Mouse (Mus musculus): Measurements from ENCODE around the gene Trim13. TPM values are rescaled to one million over a fixed set of nuclear protein-coding genes. Genes with fewer than 3 reads are reported as not detected.
"Not testable (repeated sequence)": the region's sequence is repeated elsewhere in the genome, so short reads cannot be mapped to it uniquely, and the experiment has no call there.

The Trim13 gene
- polyA plus RNA-seq (2016; fragmentation: Nextera tagmentation; extraction: Ambion mirVana) = 26.9 TPM in 2 replicates

DNA sequence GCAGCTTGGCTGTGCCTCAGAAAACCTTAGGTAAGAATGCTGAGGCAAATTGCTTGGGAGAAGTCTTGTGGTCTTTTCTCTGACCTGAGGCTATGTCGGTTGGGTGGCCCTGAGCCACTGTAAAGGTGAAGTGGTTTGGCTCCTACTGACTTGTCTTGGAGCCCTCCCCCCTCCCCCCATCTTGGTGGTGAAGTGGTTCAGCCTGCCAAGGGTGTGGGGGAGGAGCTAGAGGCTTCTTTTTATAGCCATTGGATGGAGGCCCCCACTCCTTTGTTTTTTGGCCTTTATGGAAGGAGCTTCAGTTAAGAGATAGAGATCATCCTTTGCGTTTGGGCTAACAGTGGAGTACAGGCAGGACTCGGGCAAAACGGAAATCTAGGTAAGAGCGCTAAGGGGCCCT is at the start of gene Trim13:
Trim13 (plus strand) TSS at position 280 of the 400 bp plus-strand sequence.
- H3K27ac ChIP-seq = no peak within 1 kb of the TSS
- H3K4me1 ChIP-seq = peaks cover 17% of the 10 kb centered on the region
- H3K9ac ChIP-seq = no peak within 1 kb of the TSS
- H3K36me3 ChIP-seq = 0 out of 2 replicates have a peak, but pooled peaks cover under 1% of the 10 kb centered on the region
- H3K27me3 ChIP-seq = no peaks in the 10 kb centered on the region
- H3K9me3 ChIP-seq = no peaks in the 10 kb centered on the region
- H3K4me2 ChIP-seq (replicated peaks) = peak within 1 kb of the TSS; percentile 50
- 47% methylated on average over 5 of the region's 5 CpGs for WGBS
- peak within 1 kb of the TSS; percentile 85 for H3K4me3 ChIP-seq
- no peak for ATAC-seq (ENCODE audit: insufficient number of reproducible peaks, insufficient read depth, low FRiP score, low TSS enrichment)

DNA sequence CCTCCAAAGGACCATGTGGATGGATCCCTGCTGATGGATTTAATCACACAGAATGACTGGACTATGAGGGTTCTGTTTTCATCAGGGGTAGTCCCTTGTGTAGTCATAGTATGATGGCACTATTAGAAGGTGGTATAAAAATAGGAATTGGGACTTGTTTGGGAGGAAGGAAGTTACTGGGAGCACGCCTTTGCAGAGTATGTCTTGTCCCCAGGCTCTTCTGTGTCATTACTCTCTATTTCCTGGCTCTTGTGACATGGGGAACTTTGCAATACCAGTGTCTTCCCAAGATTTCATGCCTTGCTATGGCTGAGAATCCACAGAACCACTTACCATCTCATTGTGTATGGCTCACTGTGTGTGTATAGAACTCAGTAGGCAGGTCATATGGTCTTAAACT is 49.4 kb upstream of the Trim13 start:
- Histone ChIP-seq H3K27me3 (no peaks in the 10 kb centered on the region), H3K4me1 (no peaks in the 10 kb centered on the region), H3K36me3 (0 out of 2 replicates have a peak, but pooled peaks cover 6% of the 10 kb centered on the region), H3K9ac (no peak overlapping the region), H3K4me2 (replicated peaks) (no peak overlapping the region), H3K27ac (no peak overlapping the region), H3K4me3 (no peak overlapping the region), H3K9me3 (no peaks in the 10 kb centered on the region)
- ATAC-seq (ENCODE audit: insufficient number of reproducible peaks, insufficient read depth, low FRiP score, low TSS enrichment) = no peak
- WGBS = 79% methylated on average over 1 of the region's 1 CpGs

DNA sequence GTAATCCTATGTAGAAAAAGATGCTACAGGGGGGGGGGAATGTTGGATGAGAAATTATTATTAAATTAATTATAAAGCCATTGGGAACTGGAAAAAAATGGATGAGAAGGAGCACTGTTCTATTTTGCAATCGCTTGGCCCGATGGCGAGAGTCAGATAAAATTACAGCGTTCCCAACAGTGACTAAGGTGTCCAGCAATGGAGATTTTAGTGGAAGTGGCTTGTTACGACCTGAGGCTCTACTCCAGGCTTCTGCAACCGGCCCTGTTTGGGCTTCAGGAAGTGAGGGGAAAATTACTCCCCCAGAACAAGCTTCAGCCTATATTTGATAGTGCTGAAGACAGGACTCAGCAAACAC is 42.1 kb upstream of the Trim13 start:
- Histone ChIP-seq H3K9me3 (no peaks in the 10 kb centered on the region), H3K4me2 (replicated peaks) (peak overlapping the region; percentile 93), H3K27me3 (no peaks in the 10 kb centered on the region), H3K9ac (peak overlapping the region; percentile 72), H3K4me1 (no peaks in the 10 kb centered on the region), H3K36me3 (no peaks in the 10 kb centered on the region), H3K4me3 (peak overlapping the region; percentile 73), H3K27ac (0 out of 2 replicates have a peak overlapping the region, but pooled peaks have one; percentile 78)
- peak; percentile 35; the same call in 1 of the 2 replicates for ATAC-seq (ENCODE audit: insufficient number of reproducible peaks, insufficient read depth, low FRiP score, low TSS enrichment)
- 6% methylated on average over 6 of the region's 6 CpGs for WGBS

DNA sequence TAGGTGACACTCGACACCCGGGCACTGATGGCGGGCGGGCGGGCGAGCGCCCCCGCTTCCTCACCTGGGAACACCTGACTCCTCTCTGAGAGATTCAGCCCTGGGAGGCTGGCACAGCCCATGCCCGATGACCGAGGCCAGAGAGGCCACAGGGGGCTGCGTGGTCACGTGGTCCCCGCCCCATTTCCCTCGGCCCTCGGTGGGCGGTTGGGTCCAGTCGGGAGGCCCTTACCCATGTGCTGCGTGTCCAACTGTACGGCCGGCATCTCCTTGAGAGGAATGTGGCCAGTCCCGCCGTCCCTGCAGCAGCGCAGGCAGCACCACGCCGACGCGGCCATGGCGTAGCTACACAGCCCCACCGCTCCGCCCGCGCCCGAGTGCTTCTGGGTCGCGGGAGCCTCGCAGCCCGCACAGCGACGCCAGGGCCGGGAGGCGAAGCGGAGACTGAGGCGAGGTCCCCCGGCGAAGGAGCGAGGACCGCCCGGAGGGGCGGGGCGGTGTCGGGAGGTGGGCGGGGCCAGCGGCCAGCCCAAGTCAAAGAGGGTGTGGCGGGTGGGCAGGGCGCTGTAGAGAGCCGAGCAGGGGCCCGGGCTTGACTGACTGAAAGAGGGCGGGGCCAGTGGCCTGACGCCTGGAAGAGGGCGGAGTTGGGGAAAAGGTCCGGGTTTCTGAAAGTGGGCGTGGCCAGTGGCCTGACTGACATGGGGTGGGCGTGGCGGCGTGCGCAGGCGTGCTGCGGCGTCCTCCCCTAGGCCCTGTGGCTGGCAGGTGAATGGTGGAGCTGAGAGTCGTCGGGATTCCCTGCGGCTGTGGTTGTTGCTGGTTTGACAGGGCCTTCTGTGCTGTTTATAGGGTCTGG is 41.5 kb upstream of the Trim13 start, which contains the start of gene Spryd7:
Spryd7 (minus strand) TSS at position 598 of the 859 bp plus-strand sequence.
- Histone ChIP-seq H3K9ac (peak within 1 kb of the TSS; percentile 72), H3K27ac (peak within 1 kb of the TSS; percentile 78), H3K36me3 (no peaks in the 10 kb centered on the region), H3K4me2 (replicated peaks) (peak within 1 kb of the TSS; percentile 93), H3K27me3 (no peaks in the 10 kb centered on the region), H3K9me3 (no peaks in the 10 kb centered on the region), H3K4me3 (peak within 1 kb of the TSS; percentile 73), H3K4me1 (no peaks in the 10 kb centered on the region)
- ATAC-seq (ENCODE audit: insufficient number of reproducible peaks, insufficient read depth, low FRiP score, low TSS enrichment) = peak; percentile 98
- WGBS = under 1% methylated on average over 68 of the region's 72 CpGs

DNA sequence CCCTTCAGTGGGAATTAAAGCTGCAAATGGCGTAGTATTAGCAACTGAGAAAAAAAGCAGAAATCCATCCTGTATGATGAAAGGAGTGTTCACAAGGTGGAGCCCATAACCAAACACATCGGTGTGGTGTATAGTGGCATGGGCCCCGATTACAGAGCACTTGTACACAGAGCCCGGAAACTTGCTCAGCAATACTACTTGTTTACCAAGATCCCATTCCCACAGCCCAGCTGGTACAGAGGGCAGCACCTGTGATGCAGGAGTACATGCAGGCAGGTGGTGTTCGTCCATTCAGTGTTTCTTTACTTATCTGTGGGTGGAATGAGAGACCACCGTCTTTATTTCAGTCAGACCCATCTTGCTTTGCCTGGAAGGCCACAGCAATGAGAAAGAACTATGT is 39.1 kb upstream of the Trim13 start:
- Histone ChIP-seq H3K4me3 (no peak overlapping the region), H3K9ac (no peak overlapping the region), H3K36me3 (no peaks in the 10 kb centered on the region), H3K27me3 (no peaks in the 10 kb centered on the region), H3K4me1 (no peaks in the 10 kb centered on the region), H3K27ac (no peak overlapping the region), H3K9me3 (no peaks in the 10 kb centered on the region), H3K4me2 (replicated peaks) (no peak overlapping the region)
- WGBS = 87% methylated on average over 6 of the region's 6 CpGs
- ATAC-seq (ENCODE audit: insufficient number of reproducible peaks, insufficient read depth, low FRiP score, low TSS enrichment) = no peak

DNA sequence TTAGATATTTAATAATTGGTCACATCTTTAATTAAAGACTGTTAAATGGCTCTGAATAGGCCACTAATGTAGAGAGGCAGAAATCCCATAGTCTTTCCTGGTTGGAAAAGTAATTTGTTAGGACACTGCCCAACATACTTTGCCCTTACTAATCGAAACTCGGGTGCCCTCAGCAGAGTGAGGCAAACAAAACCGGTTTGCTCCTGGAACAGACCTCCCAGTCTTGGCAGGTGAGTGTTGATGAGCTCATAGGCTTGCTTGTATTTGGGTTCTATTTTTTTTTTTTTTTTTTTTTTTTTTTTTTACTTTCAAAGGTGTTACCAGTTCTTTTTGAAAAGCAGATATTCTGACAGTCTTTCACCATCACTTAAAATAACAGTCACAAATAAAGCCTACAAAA is 38.2 kb upstream of the Trim13 start:
- Histone ChIP-seq H3K36me3 (no peaks in the 10 kb centered on the region), H3K27me3 (no peaks in the 10 kb centered on the region), H3K27ac (no peak overlapping the region), H3K4me1 (no peaks in the 10 kb centered on the region), H3K4me3 (no peak overlapping the region), H3K9ac (no peak overlapping the region), H3K9me3 (no peaks in the 10 kb centered on the region), H3K4me2 (replicated peaks) (no peak overlapping the region)
- 69% methylated on average over 3 of the region's 3 CpGs for WGBS
- no peak for ATAC-seq (ENCODE audit: insufficient number of reproducible peaks, insufficient read depth, low FRiP score, low TSS enrichment)

DNA sequence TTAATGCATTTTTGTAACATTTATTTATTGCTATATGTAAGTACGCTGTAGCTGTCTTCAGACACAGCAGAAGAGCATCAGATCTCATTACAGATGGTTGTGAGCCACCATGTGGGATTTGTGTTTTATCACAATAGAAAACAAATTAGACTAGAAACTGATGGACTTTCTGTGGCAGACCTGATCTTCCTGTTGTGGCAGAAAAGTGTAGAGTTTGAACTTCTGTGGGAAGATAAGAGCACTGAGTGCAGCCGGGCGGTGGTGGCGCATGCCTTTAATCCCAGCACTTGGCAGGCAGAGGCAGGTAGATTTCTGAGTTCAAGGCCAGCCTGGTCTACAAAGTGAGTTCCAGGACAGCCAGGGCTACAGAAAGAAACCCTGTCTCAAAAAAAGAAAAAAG is 31.8 kb upstream of the Trim13 start:
- H3K27me3 ChIP-seq; H3K4me3 ChIP-seq; H3K4me1 ChIP-seq; H3K36me3 ChIP-seq; ATAC-seq (ENCODE audit: insufficient number of reproducible peaks, insufficient read depth, low FRiP score, low TSS enrichment); H3K9ac ChIP-seq; H3K4me2 ChIP-seq (replicated peaks); H3K27ac ChIP-seq; H3K9me3 ChIP-seq: not testable (repeated sequence)
- 93% methylated on average over 4 of the region's 4 CpGs for WGBS

DNA sequence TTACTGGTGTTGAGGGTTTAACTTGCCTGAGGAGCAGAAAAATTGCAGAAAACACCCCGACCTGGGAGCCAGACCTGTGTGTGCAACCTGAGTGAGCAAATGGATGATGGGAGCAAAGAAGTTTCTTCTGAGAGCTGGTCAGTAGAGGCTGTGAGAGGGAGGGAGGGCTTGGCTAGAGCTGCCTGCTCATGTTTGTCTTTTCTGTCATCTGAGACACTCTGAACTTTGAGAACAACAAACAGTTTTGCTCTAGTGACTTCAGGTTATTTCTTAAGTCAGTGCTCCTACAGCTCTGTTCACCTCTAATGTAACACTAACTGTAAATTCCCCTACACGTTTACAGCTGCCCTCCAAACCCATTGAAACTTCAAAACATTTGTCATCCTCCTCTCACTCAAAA is 28.7 kb upstream of the Trim13 start:
- no peak overlapping the region for H3K9ac ChIP-seq
- WGBS = 54% methylated on average over 2 of the region's 2 CpGs
- no peak for ATAC-seq (ENCODE audit: insufficient number of reproducible peaks, insufficient read depth, low FRiP score, low TSS enrichment)
- no peak overlapping the region for H3K27ac ChIP-seq
- H3K9me3 ChIP-seq = no peaks in the 10 kb centered on the region
- H3K4me2 ChIP-seq (replicated peaks) = no peak overlapping the region
- no peaks in the 10 kb centered on the region for H3K36me3 ChIP-seq
- no peaks in the 10 kb centered on the region for H3K27me3 ChIP-seq
- H3K4me1 ChIP-seq = no peaks in the 10 kb centered on the region
- H3K4me3 ChIP-seq = no peak overlapping the region

DNA sequence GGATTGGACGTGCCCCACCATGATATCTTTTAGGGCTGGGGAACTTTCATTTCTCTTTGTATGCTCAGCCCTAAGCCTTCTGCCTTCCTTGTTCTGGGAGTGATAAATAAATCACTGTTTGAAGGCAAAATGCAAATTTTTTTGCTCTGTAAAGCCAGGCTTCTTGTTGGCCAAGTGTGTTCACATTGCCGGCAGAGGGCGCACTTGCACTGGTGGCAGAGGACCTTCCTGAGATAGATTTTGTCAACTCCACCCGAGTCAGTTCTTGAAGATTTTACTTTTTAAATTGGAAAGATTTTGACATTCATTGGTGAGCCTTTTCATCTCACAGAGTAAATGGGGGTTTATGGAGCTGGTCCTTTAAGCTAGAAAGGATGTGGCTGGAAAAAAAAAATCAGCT is 26.7 kb upstream of the Trim13 start:
- Histone ChIP-seq H3K4me1 (no peaks in the 10 kb centered on the region), H3K27ac (no peak overlapping the region), H3K9ac (no peak overlapping the region), H3K4me2 (replicated peaks) (no peak overlapping the region), H3K4me3 (no peak overlapping the region), H3K9me3 (no peaks in the 10 kb centered on the region), H3K36me3 (no peaks in the 10 kb centered on the region), H3K27me3 (no peaks in the 10 kb centered on the region)
- 11% methylated on average over 4 of the region's 4 CpGs for WGBS
- ATAC-seq (ENCODE audit: insufficient number of reproducible peaks, insufficient read depth, low FRiP score, low TSS enrichment) = no peak

DNA sequence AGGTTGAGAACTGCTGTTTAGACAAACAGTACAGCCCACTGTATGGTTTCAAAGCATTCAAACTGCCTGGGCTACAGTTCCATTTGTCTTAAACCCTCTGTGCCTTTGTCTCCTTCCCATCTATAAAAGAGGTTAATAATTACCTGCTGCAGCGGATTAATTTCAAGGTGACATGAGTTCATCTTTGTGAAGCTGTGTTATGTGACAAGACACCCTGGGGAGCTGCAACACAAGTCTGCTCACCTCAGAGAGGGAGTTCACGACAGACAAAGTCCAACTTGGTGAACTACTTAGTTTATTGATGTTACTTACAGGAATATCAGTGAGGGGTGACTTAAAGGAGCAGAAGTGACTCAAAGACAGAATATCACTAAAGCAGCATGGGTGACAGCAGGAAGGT is 25.9 kb upstream of the Trim13 start:
- ATAC-seq (ENCODE audit: insufficient number of reproducible peaks, insufficient read depth, low FRiP score, low TSS enrichment) = no peak
- H3K9me3 ChIP-seq = no peaks in the 10 kb centered on the region
- H3K27me3 ChIP-seq = no peaks in the 10 kb centered on the region
- H3K36me3 ChIP-seq = no peaks in the 10 kb centered on the region
- H3K9ac ChIP-seq = no peak overlapping the region
- no peaks in the 10 kb centered on the region for H3K4me1 ChIP-seq
- no peak overlapping the region for H3K4me3 ChIP-seq
- 69% methylated on average over 2 of the region's 2 CpGs for WGBS
- no peak overlapping the region for H3K4me2 ChIP-seq (replicated peaks)
- H3K27ac ChIP-seq = no peak overlapping the region

DNA sequence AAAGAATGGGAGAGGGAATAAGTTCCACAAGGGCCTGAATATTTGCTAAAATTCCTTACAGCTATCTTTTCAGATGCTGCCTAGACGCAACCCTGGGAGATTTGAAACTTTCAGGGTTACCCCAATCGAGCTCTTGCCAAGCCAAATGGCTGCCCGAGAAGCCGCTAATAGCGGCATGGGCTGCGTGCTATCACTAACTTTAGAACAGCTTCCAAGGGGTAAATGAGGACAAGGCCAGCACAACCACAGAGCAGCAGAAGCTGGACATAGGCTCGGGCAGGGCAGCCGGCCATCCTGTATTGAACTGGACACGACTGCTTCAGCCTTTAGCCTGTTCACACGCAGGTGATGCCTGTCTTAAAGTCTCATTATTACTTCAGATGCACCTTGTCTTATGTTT is 23.0 kb upstream of the Trim13 start:
- H3K9me3 ChIP-seq = no peaks in the 10 kb centered on the region
- no peak overlapping the region for H3K9ac ChIP-seq
- no peak overlapping the region for H3K4me3 ChIP-seq
- H3K4me2 ChIP-seq (replicated peaks) = no peak overlapping the region
- H3K27me3 ChIP-seq = no peaks in the 10 kb centered on the region
- no peaks in the 10 kb centered on the region for H3K36me3 ChIP-seq
- no peaks in the 10 kb centered on the region for H3K4me1 ChIP-seq
- no peak for ATAC-seq (ENCODE audit: insufficient number of reproducible peaks, insufficient read depth, low FRiP score, low TSS enrichment)
- H3K27ac ChIP-seq = no peak overlapping the region
- WGBS = 87% methylated on average over 10 of the region's 10 CpGs

DNA sequence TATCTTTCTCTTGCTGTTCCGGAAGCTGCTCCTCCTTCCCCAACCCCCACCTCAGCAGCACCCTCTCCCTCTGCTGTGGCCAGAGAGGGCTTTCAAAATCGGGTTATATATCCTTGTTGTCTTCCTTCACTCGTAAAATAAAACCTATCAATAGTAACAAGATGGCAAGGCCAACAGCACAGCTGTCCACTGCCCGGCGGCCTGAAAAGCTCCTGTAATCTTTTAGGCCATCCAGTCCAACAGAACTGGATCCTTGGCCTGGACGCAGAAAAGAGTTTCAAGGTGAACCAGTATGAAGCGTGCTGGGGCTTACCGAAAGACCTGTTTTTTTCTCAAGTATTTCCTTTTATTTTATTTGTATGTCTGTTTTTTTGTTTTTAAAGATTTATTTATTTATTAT is 22.1 kb upstream of the Trim13 start:
- Histone ChIP-seq H3K9ac (no peak overlapping the region), H3K27ac (no peak overlapping the region), H3K36me3 (no peaks in the 10 kb centered on the region), H3K9me3 (no peaks in the 10 kb centered on the region), H3K4me2 (replicated peaks) (no peak overlapping the region), H3K4me1 (no peaks in the 10 kb centered on the region), H3K4me3 (no peak overlapping the region), H3K27me3 (no peaks in the 10 kb centered on the region)
- ATAC-seq (ENCODE audit: insufficient number of reproducible peaks, insufficient read depth, low FRiP score, low TSS enrichment) = no peak
- WGBS = 88% methylated on average over 8 of the region's 8 CpGs

Measured in embryonic facial prominence, embryonic 12.5 days (tissue).